ENCODE assay signal across 22 mouse cellular contexts in genomic region chr17:12201086-12201485, GRCm38 (mm10).
DNase-seq lines count a peak whose midpoint lies in the region; ATAC-seq and TF ChIP-seq lines count a peak whose summit lies in the region.
"Had no signal": no experiment of that assay in that cellular context is flagged by ENCODE, and none has a peak within 500 bp of the region (broad histone marks: within the 10 kb centered on the region; RNA-seq: fewer than 3 reads in every experiment).

No protein-coding gene starts in this region.

- no peak for TF ChIP-seq CTCF in CH12.LX (conservative IDR thresholded peaks at IDR 0.05 in 1 of 2, IDR thresholded peaks at IDR 0.05 in 1 of 2; ENCODE audit: low read depth in 2 of 2, low read length in 2 of 2)
- TF ChIP-seq CTCF in kidney, adult 2 months (conservative IDR thresholded peaks at IDR 0.05; ENCODE audit: insufficient read depth, insufficient read length, low read depth, low read length), result no peak

- intact Hi-C loops in gastrocnemius, postnatal 36 days (cut with DNase I), result no loop called here

- WGBS in embryonic facial prominence, embryonic 11.5 days, result 96% methylated on average over 1 of the region's 1 CpGs
- 90% methylated on average over 1 of the region's 1 CpGs for WGBS in embryonic facial prominence, embryonic 10.5 days
- 74% methylated on average over 1 of the region's 1 CpGs for whole genome bisulfite sequencing in liver, embryonic 13.5 days (ENCODE audit: insufficient replicate concordance)
- 95% methylated on average over 1 of the region's 1 CpGs for WGBS in kidney, adult 2 months

- H3K4me2 ChIP-seq in embryonic facial prominence, embryonic 11.5 days (ENCODE audit: low read depth, low read length), result no peak overlapping the region
- H3K4me2 ChIP-seq in CH12.LX (ENCODE audit: insufficient read depth, low read depth, poor library complexity, severe bottlenecking), result no peak overlapping the region
- H3K4me2 ChIP-seq in liver, embryonic 13.5 days, result no peak overlapping the region
- H3K4me2 ChIP-seq: embryonic facial prominence, embryonic 12.5 days; heart, embryonic 13.5 days; limb, embryonic 15.5 days; neural tube, embryonic 13.5 days had no signal

- H3K27me3 ChIP-seq in embryonic facial prominence, embryonic 11.5 days (ENCODE audit: control insufficient read depth, insufficient read depth, low read length), result no peaks in the 10 kb centered on the region
- no peaks in the 10 kb centered on the region for H3K27me3 ChIP-seq in embryonic facial prominence, embryonic 10.5 days (replicated peaks; ENCODE audit: low read depth, poor library complexity, severe bottlenecking)
- no peaks in the 10 kb centered on the region for H3K27me3 ChIP-seq in CH12.LX (replicated peaks)
- H3K27me3 ChIP-seq in liver, embryonic 13.5 days, result no peaks in the 10 kb centered on the region
- H3K27me3 ChIP-seq in kidney, adult 2 months (replicated peaks; ENCODE audit: control insufficient read depth, insufficient read depth, low read length), result no peaks in the 10 kb centered on the region
- H3K27me3 ChIP-seq: embryonic facial prominence, embryonic 12.5 days; heart, embryonic 13.5 days; limb, embryonic 15.5 days; neural tube, embryonic 13.5 days had no signal

- 0 out of 2 replicates have a peak overlapping the region, but pooled peaks have one; percentile 20 for H3K27ac ChIP-seq in embryonic facial prominence, embryonic 11.5 days (replicated peaks; ENCODE audit: low read depth, low read length)
- no peak overlapping the region for H3K27ac ChIP-seq in embryonic facial prominence, embryonic 10.5 days (replicated peaks)
- peak overlapping the region; percentile 11; the same call in 1 of the 2 replicates for H3K27ac ChIP-seq in CH12.LX (ENCODE audit: insufficient read depth, low read depth)
- H3K27ac ChIP-seq in liver, embryonic 13.5 days, result peak overlapping the region; percentile 100
- H3K27ac ChIP-seq in kidney, adult 2 months (ENCODE audit: insufficient read depth, low read depth, low read length), result no peak overlapping the region
- H3K27ac ChIP-seq: embryonic facial prominence, embryonic 12.5 days; heart, embryonic 13.5 days; hindbrain, postnatal 0 days; limb, embryonic 15.5 days; neural tube, embryonic 13.5 days had no signal

- TF ChIP-seq POLR2A in CH12.LX (IDR thresholded peaks at IDR 0.05; ENCODE audit: low read depth, low read length), result peak; percentile 31; the same call in 1 of the 2 replicates
- no peak for TF ChIP-seq POLR2A in kidney, adult 2 months (IDR thresholded peaks at IDR 0.05; ENCODE audit: low read depth, low read length)

- dilution Hi-C loops in CH12.LX (cut with MboI; ENCODE audit: extremely low pct_ligation_motif_present, extremely low pct_unique_long_range_greater_than_20kb, low sequenced_read_pairs), result no loop called here

- ATAC-seq in embryonic facial prominence, embryonic 11.5 days (replicated peaks; ENCODE audit: insufficient number of reproducible peaks, low FRiP score, low TSS enrichment, low read depth), result no peak
- no peak for ATAC-seq in liver, embryonic 13.5 days (ENCODE audit: low read depth)
- ATAC-seq: hindbrain, postnatal 0 days had no signal

- in situ Hi-C loops in CH12.LX (cut with MboI; ENCODE audit: low pct_ligation_motif_present, low pct_unique_long_range_greater_than_20kb, low sequenced_read_pairs), result no loop called here

- no peak overlapping the region for H3K9ac ChIP-seq in embryonic facial prominence, embryonic 11.5 days (replicated peaks; ENCODE audit: low read length)
- no peak overlapping the region for H3K9ac ChIP-seq in CH12.LX (ENCODE audit: insufficient read depth, low read depth)
- peak overlapping the region; percentile 88; the same call in 1 of the 2 replicates for H3K9ac ChIP-seq in liver, embryonic 13.5 days
- H3K9ac ChIP-seq: embryonic facial prominence, embryonic 12.5 days; heart, embryonic 13.5 days; limb, embryonic 15.5 days; neural tube, embryonic 13.5 days had no signal

- TF ChIP-seq EP300 in CH12.LX (IDR thresholded peaks at IDR 0.05; ENCODE audit: low read length), result no peak

- DNase-seq in embryonic facial prominence, embryonic 11.5 days (ENCODE audit: low spot score), result no peak
- DNase-seq in embryonic facial prominence, embryonic 10.5 days (ENCODE audit: low spot score), result no peak
- peak; percentile 52 for DNase-seq in CH12.LX (ENCODE audit: extremely low read depth)
- peak; percentile 47 for DNase-seq in ZHBTc4 (ENCODE audit: low read depth, low spot score)
- DNase-seq in liver, embryonic 13.5 days, result no peak
- no peak for DNase-seq in retina, embryonic 14.5 days (ENCODE audit: low spot score)
- no peak for DNase-seq in gastrocnemius, postnatal 36 days
- no peak for DNase-seq in kidney, adult 2 months
- DNase-seq: adrenal gland, adult 8-10 months; cerebellum, adult 11-12 months; cerebellum, postnatal 36 days; gastrocnemius, postnatal 14 days; heart, postnatal 36 days; kidney, adult 9 months; lung, postnatal 10 days; right cerebral cortex, postnatal 25 days; thymus, postnatal 14 days had no signal

- no peaks in the 10 kb centered on the region; the same call in 1 of the 2 replicates for H3K36me3 ChIP-seq in embryonic facial prominence, embryonic 11.5 days (replicated peaks; ENCODE audit: control insufficient read depth, insufficient read depth, low read depth, low read length)
- H3K36me3 ChIP-seq in embryonic facial prominence, embryonic 10.5 days (replicated peaks), result peaks cover 46% of the 10 kb centered on the region
- H3K36me3 ChIP-seq in CH12.LX (replicated peaks in 1 of 2; ENCODE audit: control insufficient read depth in 1 of 2, insufficient read depth in 1 of 2, low read length in 1 of 2), result peaks cover 31 to 75% of the 10 kb centered on the region in 2 experiments
- peaks cover 50% of the 10 kb centered on the region for H3K36me3 ChIP-seq in liver, embryonic 13.5 days
- no peaks in the 10 kb centered on the region for H3K36me3 ChIP-seq in kidney, adult 2 months (ENCODE audit: control insufficient read depth, insufficient read depth, low read length)
- H3K36me3 ChIP-seq: embryonic facial prominence, embryonic 12.5 days; heart, embryonic 13.5 days; limb, embryonic 15.5 days had no signal

- H3K79me2 ChIP-seq in CH12.LX (replicated peaks; ENCODE audit: control insufficient read depth, extremely low read depth, insufficient read depth, poor library complexity, severe bottlenecking), result peaks cover 11% of the 10 kb centered on the region

- no peaks in the 10 kb centered on the region; the same call in 1 of the 2 replicates for H3K4me1 ChIP-seq in embryonic facial prominence, embryonic 11.5 days (ENCODE audit: control insufficient read depth, insufficient read depth, low read length)
- H3K4me1 ChIP-seq in embryonic facial prominence, embryonic 10.5 days, result peaks cover 54% of the 10 kb centered on the region
- peaks cover 40 to 70% of the 10 kb centered on the region in 2 experiments for H3K4me1 ChIP-seq in CH12.LX (ENCODE audit: control insufficient read depth in 1 of 2, insufficient read depth in 2 of 2)
- H3K4me1 ChIP-seq in liver, embryonic 13.5 days (replicated peaks), result peaks cover 89% of the 10 kb centered on the region
- H3K4me1 ChIP-seq in kidney, adult 2 months (ENCODE audit: control insufficient read depth, insufficient read depth, low read length), result no peaks in the 10 kb centered on the region

- H3K4me3 ChIP-seq in embryonic facial prominence, embryonic 11.5 days (ENCODE audit: low read depth, low read length), result no peak overlapping the region
- no peak overlapping the region for H3K4me3 ChIP-seq in embryonic facial prominence, embryonic 10.5 days
- no peak overlapping the region for H3K4me3 ChIP-seq in CH12.LX (replicated peaks in 1 of 3; ENCODE audit: low read depth in 2 of 3, low read length in 2 of 3, poor library complexity in 1 of 3)
- no peak overlapping the region for H3K4me3 ChIP-seq in liver, embryonic 13.5 days (replicated peaks)
- H3K4me3 ChIP-seq in kidney, adult 2 months (ENCODE audit: insufficient read depth, low read depth, low read length), result no peak overlapping the region
- H3K4me3 ChIP-seq: embryonic facial prominence, embryonic 12.5 days; heart, embryonic 13.5 days; limb, embryonic 15.5 days; neural tube, embryonic 13.5 days had no signal

- H3K9me3 ChIP-seq in embryonic facial prominence, embryonic 11.5 days (replicated peaks; ENCODE audit: control insufficient read depth, low read length), result no peaks in the 10 kb centered on the region
- no peaks in the 10 kb centered on the region for H3K9me3 ChIP-seq in embryonic facial prominence, embryonic 10.5 days
- no peaks in the 10 kb centered on the region for H3K9me3 ChIP-seq in CH12.LX (replicated peaks; ENCODE audit: low read length)
- H3K9me3 ChIP-seq in liver, embryonic 13.5 days (replicated peaks), result no peaks in the 10 kb centered on the region
- H3K9me3 ChIP-seq: embryonic facial prominence, embryonic 12.5 days; heart, embryonic 13.5 days; limb, embryonic 15.5 days; neural tube, embryonic 13.5 days had no signal

- no peak for TF ChIP-seq RAD21 in CH12.LX (IDR thresholded peaks at IDR 0.05; ENCODE audit: low read depth, low read length)

TF ChIP-seq in CH12.LX, 34 proteins besides CTCF, POLR2A, EP300 and RAD21:
- TF ChIP-seq ZKSCAN1 (IDR thresholded peaks at IDR 0.05; ENCODE audit: borderline replicate concordance, low read depth, low read length), result no peak
- no peak for TF ChIP-seq PAX5 (IDR thresholded peaks at IDR 0.05; ENCODE audit: low read length)
- no peak for TF ChIP-seq NELFE (IDR thresholded peaks at IDR 0.05; ENCODE audit: low read depth, low read length)
- no peak for TF ChIP-seq JUN (IDR thresholded peaks at IDR 0.05; ENCODE audit: insufficient read depth, low read depth, low read length)
- TF ChIP-seq ZNF384 (IDR thresholded peaks at IDR 0.05; ENCODE audit: low read depth, low read length), result no peak
- TF ChIP-seq MXI1 (IDR thresholded peaks at IDR 0.05; ENCODE audit: low read depth, low read length), result no peak
- TF ChIP-seq GABPA (IDR thresholded peaks at IDR 0.05; ENCODE audit: insufficient replicate concordance, low read depth, low read length), result no peak
- TF ChIP-seq ZC3H11A (IDR thresholded peaks at IDR 0.05; ENCODE audit: low read depth, low read length), result no peak

Comparison
In these comparisons a context has a peak if more than half of its experiments do, and no peak if none do; other contexts are left out.
1. H3K27ac ChIP-seq: peak in embryonic facial prominence, embryonic 11.5 days (single experiment), CH12.LX (single experiment) and liver, embryonic 13.5 days (single experiment); none in embryonic facial prominence, embryonic 10.5 days (single experiment) and kidney, adult 2 months (single experiment).
2. DNase-seq: peak in CH12.LX (single experiment) and ZHBTc4 (single experiment); none in embryonic facial prominence, embryonic 11.5 days (single experiment), embryonic facial prominence, embryonic 10.5 days (single experiment), liver, embryonic 13.5 days (single experiment), retina, embryonic 14.5 days (single experiment), gastrocnemius, postnatal 36 days (0 of 2) and kidney, adult 2 months (single experiment).